Mouse (Mus musculus) embryonic fibroblast, embryonic 13.5 days (primary cell): ENCODE measurements around the gene Kcnip1.

Source experiments
- CTCF ChIP-seq: IDR thresholded peaks from 2 replicates; pipeline ENCODE4 v1.5.1; 2011; ENCODE audit warnings: mild to moderate bottlenecking, control low read depth, low read length, moderate library complexity, borderline replicate concordance; ENCODE audit not compliant: insufficient read depth
- POLR2A ChIP-seq: IDR thresholded peaks from 2 replicates; pipeline ENCODE4 v1.6.1; 2011; ENCODE audit warnings: low read depth, mild to moderate bottlenecking, control low read depth, low read length, moderate library complexity

DNA sequence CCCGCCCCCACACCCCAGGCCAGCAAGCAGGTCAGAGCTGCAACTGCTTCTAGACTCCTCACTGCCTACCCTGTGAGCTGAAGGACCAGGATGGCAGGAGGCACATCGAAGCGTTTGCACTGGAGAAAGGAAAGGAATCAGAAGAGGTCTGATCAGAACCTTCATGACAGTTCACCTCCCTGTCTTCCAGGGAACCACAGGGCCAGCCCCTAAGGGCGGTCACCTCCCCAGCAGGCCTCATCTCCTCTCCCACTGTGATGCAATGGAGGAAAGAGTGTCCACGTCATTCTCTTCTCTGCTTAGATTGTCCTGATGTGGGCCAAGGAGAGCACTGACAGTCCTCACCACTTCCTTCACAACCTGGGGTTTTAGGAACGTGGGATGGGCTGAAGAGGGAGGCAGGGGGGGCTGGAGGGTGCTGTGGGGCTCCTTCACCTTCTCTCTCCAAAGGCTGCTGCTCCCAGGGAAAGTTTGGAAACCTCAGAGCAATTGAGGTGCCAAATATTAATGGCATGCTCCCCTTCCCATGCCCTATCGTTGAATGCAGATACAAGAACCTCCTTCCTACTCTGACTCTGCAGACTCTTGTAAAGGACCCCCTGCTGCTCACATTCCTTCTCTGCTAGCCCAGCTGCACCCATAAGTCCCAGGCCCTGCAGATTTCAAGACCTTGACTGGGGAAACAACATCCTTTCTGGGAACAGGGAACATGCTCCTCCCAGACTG, 17.3 kb upstream of the Kcnip1 start:
- no peak for TF ChIP-seq CTCF
- TF ChIP-seq POLR2A = no peak
